Mouse (Mus musculus) embryo, embryonic 11 days (tissue): ENCODE results near the gene Cd164.
A peak's percentile ranks its signal among the peaks of the same experiment; 100 is the strongest.

Experiments
- DNase-seq: peaks from one replicate; pipeline ENCODE4 v3.0.0-alpha.2; 2015

Cd164 gene

GRCm38 (mm10) chr10:41504996-41505395 lies 14.2 kb upstream of the Cd164 start:
- DNase-seq = no peak

- DNase-seq = peak; percentile 88
Measured at GRCm38 (mm10) chr10:41505446-41505845, 13.8 kb upstream of the Cd164 start.

- peak; percentile 40 for DNase-seq
Measured at GRCm38 (mm10) chr10:41509160-41509559, 10.1 kb upstream of the Cd164 start.

- no peak for DNase-seq
Measured at GRCm38 (mm10) chr10:41514301-41514700, 4.9 kb upstream of the Cd164 start.

DNA sequence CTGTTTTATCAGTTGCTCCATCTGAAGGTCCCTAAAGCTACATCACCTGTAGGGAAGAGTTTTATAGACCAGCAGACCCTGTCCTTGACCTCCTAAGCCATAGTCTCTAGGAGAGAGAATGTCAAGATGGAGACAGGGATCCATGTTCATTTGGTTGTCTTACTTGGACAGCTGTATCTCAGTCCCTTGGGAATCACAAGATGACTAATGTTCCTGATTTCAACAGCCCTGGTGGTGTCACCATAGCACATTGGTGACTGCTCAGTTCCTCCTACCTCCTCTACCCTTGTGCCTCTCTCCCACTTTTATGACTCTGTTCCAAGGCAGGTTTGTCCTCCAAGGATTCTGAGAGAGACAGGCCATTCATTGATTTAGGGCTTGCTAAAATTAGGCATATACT lies 4.3 kb upstream of the Cd164 start:
- DNase-seq = no peak

GRCm38 (mm10) chr10:41518508-41518980 lies 670 bp upstream of the Cd164 start:
- peak; percentile 85 for DNase-seq

DNA sequence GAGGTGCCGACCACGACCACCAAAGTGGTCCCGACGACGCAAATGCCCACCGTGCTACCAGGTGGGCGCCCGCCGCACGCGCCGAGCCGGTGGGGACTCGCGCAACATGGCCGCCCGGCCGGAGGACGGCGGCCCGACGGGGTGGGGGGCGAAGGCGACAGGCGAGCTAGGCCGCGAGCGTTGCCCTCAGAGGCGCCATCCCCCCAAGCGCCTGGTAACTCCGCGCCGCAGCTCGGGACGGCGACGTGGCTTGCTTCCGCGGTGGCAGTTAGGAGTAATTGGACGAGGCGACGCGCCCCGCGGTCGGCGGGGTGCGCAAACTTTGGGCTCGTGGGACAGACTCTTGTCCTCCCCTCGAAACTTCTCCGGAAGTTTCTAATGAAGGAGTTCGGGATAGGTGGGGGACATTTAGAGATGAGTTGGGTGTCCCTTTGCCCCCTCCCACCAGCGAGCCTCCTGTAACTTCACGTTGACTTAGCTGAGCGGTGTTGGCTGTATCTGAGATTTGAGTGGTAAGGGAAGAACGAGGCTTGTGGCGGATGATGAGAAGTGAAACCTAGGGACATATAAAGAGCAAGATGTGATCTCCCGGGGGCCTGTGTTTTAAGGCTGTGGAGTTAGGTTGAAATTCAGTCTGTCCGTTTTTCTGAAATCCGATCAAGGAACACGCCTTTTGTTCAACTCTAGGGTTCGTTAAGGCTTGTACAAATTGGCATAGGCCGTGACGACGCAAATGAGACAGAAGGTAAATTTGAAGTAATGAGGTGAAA lies 611 bp downstream of the Cd164 start:
- DNase-seq = peak; percentile 75

- DNase-seq = no peak
Measured at GRCm38 (mm10) chr10:41520410-41520673, 1.1 kb downstream of the Cd164 start.

DNA sequence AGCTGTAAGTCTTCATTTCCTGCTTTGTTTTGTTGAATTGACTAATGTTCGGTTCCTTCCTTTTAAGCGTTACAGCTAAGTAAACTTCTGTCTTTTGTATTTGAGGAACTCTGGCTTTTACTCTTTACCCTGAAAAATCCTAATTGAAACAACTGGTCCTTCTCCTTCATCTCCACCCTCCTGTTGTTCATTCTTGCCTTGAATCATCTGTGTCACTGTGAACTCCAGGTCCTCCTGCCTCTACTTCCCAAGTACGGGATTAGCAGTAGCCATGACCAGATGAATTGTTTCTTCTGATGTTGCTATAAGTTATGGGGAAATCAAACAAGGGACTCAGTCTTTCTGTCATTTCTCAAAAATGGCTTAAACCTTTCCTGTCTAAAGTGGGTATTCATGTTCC lies 4.2 kb downstream of the Cd164 start:
- DNase-seq = no peak

DNA sequence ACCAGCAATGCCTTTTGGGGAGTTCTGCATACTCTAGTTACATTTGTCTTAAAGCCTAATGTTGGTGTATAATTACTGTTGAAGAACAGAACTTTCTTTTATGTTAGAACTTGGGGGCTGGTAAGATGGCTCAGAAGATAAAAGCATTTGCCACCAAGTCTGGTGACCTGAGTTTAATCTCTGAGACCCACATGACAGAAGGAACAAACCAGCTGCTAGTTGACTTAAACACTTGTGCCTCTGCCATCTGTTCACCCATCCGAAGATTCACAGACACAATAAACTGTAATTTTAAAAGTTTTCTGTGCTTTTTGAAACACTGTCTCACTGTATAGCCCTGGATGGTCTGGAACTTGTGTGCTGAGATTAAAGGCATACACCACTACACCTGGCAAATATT lies 6.5 kb downstream of the Cd164 start:
- DNase-seq = no peak

GRCm38 (mm10) chr10:41529972-41530371 lies 10.8 kb downstream of the Cd164 start:
- DNase-seq = no peak

DNA sequence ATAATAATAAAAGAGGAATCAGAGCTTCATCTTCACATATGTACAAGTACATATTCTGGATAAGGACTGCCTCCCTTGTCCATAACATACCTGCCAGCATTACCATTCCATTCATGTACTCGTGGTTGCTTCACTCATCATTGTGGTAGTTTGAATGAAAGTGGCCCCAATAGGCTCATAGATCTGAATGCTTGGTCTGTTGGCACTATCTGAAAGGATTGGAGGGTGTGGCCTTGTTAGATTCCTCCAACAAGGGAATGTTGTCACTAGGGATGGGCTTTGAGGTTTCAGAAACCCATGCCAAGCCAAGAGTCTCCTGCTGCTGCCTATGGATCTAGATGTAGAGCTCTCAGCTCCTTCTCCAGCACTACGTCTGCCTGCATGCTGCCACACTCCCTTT lies 16.8 kb downstream of the Cd164 start:
- DNase-seq = no peak

- DNase-seq = no peak
Measured at GRCm38 (mm10) chr10:41536714-41537113, 17.5 kb downstream of the Cd164 start.

DNA sequence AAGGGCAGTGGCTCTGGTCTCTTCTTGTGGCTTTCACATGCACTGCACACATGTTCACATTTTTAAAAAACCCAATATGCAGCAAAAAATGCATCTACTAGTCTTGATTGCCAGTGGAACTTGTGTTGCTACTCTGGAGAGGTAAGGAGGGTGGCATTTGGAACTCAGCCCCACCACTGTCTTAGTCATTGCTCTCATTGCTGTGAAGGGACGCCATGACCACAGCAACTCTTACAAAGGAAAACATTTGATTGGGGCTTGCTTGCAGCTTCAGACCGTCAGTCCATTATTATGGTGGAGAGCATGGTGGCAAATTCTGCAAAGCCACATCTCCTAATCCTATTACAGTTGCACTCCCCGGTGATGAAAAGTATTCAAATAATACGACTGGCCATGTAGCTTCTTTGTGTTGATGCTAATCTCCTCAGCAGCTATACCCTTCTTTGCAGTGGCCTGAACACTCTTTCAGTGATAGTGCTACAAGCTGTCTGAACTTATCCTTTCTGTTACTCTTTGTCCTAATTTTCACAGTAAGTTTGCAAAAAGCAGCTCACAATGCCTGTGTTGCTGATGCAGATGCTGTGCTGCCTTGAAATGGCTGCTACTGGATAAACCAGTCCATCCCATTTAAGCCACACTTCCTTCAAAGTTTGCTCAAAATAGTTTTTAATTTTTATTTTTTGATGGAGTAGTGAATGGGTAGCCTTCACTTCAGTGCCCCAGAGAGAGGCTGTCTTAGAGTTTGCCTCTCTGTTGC lies 18.2 kb downstream of the Cd164 start:
- DNase-seq = no peak

DNA sequence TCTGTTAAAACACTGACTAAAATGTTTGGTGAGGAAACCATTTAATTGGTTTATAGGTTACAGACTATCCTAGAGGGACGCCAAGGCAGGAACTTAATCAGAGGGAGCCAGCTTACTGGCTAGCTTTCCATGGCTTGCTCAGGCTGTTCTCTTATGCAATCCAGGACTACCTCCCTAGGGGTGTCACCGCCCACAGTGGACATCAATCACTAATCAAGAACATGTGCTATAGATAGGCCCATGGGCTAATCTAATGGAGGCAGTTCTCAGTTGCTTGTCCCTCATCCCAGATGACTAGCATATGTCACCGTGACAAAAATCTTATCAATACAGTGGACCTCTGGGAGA lies 18.7 kb downstream of the Cd164 start:
- DNase-seq = no peak

DNA sequence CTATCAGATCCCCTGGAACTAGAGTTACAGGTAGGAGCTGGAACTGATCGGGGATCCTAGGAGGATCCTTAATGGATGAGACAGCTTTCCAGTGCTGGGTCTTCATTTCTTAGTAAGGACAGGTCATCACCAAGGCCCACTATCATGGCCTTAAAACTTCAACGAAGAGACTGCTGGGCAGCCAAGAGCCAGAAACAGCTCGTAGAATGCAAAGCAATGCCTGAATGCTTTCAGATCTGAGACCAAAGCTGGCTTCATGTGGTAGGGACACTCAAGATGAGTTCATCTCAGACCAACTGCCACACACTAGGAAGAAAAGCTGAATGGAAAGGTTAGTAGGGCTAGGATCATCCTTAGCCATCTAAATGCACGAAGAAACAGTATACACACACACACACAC lies 19.8 kb downstream of the Cd164 start:
- DNase-seq = no peak

- DNase-seq = no peak
Measured at GRCm38 (mm10) chr10:41542057-41542456, 22.8 kb downstream of the Cd164 start.

DNA sequence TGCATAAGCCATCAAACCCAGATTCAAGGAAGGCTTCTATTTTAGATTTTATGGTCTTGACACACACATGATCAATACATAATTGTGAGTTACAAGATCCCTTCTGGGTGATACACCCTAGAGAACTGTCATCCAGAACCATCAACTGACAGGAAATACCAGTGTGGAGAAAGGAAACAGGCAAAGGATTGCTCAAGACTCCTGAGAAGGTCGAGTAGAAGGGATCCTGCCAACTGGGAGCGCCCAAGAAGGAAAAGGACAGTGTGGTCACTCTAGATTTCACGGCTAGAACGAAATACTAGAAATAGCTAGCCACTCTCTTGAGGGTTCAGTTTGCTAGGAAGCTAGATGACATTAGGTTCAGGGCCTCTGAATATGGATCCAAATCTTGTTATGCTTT lies 24.2 kb downstream of the Cd164 start:
- no peak for DNase-seq

- no peak for DNase-seq
Measured at GRCm38 (mm10) chr10:41543844-41544243, 24.6 kb downstream of the Cd164 start.

GRCm38 (mm10) chr10:41544481-41545190 lies 25.4 kb downstream of the Cd164 start:
- no peak for DNase-seq

DNA sequence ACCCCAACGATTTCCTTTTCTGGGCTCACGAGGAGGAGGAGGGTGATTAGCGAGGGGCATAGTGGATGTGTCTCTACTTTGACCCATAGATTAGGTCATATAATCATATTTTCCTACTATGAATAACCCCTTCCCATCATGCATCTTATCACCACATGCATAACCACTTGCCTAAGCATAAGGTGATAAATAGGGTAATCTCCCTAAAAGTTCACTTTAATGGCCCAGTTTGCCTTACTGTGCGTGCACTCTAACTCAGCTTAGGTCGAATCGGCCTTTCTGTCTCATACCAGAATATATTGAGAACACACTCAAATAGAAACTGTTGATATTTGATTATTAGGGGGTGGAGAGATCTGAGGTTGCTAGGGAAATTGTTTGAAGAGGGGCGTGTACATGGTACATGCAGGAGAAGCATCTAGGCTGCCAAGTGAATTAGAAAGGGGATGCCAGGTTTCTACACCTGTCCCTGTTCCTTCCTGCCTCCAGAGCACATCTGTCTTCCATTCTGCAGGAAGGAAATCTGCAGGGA lies 26.1 kb downstream of the Cd164 start:
- no peak for DNase-seq

- no peak for DNase-seq
Measured at GRCm38 (mm10) chr10:41546396-41547165, 27.4 kb downstream of the Cd164 start.

- no peak for DNase-seq
Measured at GRCm38 (mm10) chr10:41550711-41551110, 31.5 kb downstream of the Cd164 start.
